Mouse (Mus musculus) CH12.LX (cell line): ENCODE measurements around the gene Capns1.
"Not testable (repeated sequence)": the region's sequence is repeated elsewhere in the genome, so short reads cannot be mapped to it uniquely, and the experiment has no call there.

Source experiments
- CTCF ChIP-seq, 2 experiments: IDR thresholded peaks in 1 of 2; conservative IDR thresholded peaks in 1 of 2; 2 replicates each; pipeline ENCODE4 v1.5.1; 2011 to 2012; ENCODE audit warnings: low read depth in 2 of 2, low read length in 2 of 2, improper control_type of control experiment in 1 of 2, inconsistent platforms in 1 of 2, mild to moderate bottlenecking in 1 of 2, moderate library complexity in 1 of 2
- HCFC1 ChIP-seq: IDR thresholded peaks from 2 replicates; pipeline ENCODE4 v1.6.1; 2012; ENCODE audit warnings: low read depth, mild to moderate bottlenecking, inconsistent platforms, low read length, improper control_type of control experiment
- NRF1 ChIP-seq: IDR thresholded peaks from 2 replicates; pipeline ENCODE4 v1.6.1; 2014; ENCODE audit warnings: low read depth, mild to moderate bottlenecking, inconsistent platforms, low read length, improper control_type of control experiment, moderate library complexity
- POLR2A ChIP-seq: IDR thresholded peaks from 2 replicates; pipeline ENCODE4 v1.6.1; 2011; ENCODE audit warnings: low read depth, mild to moderate bottlenecking, improper control_type of control experiment, low read length
- TCF12 ChIP-seq: IDR thresholded peaks from 2 replicates; pipeline ENCODE4 v1.6.1; 2014; ENCODE audit warnings: low read depth, mild to moderate bottlenecking, inconsistent platforms, low read length, improper control_type of control experiment

DNA sequence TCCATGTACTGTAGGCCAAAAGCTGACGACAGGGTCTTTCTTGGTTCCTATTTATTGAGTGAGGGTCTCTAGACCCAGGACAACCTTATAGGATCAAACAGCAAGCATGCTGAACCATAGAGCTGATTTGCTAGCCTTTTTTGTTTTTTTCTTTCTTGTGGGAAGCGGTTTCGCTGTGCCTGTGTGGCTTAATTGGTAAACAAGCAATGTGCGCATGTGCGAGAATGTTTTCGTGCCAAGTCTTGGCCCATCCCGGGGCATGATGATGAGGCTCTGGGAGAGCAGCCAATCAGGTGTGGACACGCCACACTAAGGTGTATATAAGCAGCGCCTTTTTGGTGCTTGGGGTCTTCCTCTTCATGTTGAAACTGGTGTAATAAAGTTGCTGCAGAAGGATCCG lies 16.7 kb downstream of the Capns1 start:
- not testable (repeated sequence) for TF ChIP-seq HCFC1; TCF12; CTCF (conservative IDR thresholded peaks at IDR 0.05 in 1 of 2, IDR thresholded peaks at IDR 0.05 in 1 of 2; ENCODE audit: low read depth in 2 of 2, low read length in 2 of 2); POLR2A; NRF1
